Mouse (Mus musculus) spleen, embryonic (tissue): ENCODE data around the gene Gnmt.
"Not testable (repeated sequence)": the region's sequence is repeated elsewhere in the genome, so short reads cannot be mapped to it uniquely, and the experiment has no call there.

Source experiments
- CTCF ChIA-PET: fragments of 350-600 bp; sonication (Branson Sonifier 250); formaldehyde crosslinking; loops from one replicate; lab custom pipeline; 2022; lab: Charles Lee

Gnmt gene

DNA sequence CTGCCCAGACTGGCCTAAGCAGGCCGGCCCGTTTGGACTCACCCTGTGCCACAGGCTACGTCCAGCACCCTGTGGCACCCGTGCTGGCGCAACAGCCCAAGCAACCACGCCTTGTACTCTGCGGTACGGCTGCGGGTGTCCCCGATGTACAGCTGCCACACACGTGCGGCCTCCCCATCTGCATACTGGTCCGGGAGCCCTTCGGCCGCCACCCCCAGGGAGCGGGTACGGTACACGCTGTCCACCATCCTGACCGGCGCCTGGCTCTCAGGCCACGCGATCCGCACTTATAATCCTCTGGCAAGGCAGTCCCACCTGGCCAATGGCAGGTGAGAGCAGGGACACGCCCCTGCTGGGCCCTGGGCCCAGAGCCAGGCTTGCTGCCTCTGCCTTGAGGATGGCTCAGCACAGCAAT, at the start of gene Gnmt:
Gnmt (minus strand) TSS at position 265 of the 415 bp plus-strand sequence.
- CTCF ChIA-PET: interaction anchor here (0.7 kb wide), 1 partner anchor 80 kb away, joined by 3 read pairs; no protein-coding TSS in a partner anchor

- CTCF ChIA-PET: interaction anchor here (0.5 kb wide), 1 partner anchor 18 kb away, joined by 5 read pairs; no protein-coding TSS in a partner anchor
These were observed 47.1 kb upstream of the Gnmt start for GRCm38 (mm10) chr17:46776087-46776486.

DNA sequence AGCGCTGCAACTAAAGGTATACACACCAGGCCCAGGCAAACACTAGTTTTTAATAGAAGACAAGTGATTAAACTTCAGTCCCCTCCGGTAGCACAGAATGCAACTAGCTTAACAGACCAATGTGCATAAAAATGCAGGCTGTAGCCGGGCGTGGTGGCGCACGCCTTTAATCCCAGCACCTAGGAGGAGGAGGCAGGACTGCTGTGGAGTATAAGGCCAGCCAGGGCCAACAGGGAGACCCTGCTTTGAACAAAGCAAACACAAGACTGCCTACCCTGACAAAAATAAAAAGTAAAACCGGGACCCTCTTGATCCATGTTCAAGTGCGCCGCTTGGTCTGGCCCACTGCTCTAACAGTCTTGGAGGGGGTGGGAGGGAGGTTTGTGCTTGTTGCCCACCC, 46.1 kb upstream of the Gnmt start:
- CTCF ChIA-PET: no interaction called here

GRCm38 (mm10) chr17:46774131-46774472, 45.1 kb upstream of the Gnmt start:
- CTCF ChIA-PET: interaction anchor here (0.5 kb wide), 1 partner anchor 141 kb away, joined by 5 read pairs; no protein-coding TSS in a partner anchor

GRCm38 (mm10) chr17:46773278-46774130, 44.5 kb upstream of the Gnmt start:
- CTCF ChIA-PET: interaction anchor here (0.5 kb wide), 1 partner anchor 140 kb away, joined by 5 read pairs; no protein-coding TSS in a partner anchor

DNA sequence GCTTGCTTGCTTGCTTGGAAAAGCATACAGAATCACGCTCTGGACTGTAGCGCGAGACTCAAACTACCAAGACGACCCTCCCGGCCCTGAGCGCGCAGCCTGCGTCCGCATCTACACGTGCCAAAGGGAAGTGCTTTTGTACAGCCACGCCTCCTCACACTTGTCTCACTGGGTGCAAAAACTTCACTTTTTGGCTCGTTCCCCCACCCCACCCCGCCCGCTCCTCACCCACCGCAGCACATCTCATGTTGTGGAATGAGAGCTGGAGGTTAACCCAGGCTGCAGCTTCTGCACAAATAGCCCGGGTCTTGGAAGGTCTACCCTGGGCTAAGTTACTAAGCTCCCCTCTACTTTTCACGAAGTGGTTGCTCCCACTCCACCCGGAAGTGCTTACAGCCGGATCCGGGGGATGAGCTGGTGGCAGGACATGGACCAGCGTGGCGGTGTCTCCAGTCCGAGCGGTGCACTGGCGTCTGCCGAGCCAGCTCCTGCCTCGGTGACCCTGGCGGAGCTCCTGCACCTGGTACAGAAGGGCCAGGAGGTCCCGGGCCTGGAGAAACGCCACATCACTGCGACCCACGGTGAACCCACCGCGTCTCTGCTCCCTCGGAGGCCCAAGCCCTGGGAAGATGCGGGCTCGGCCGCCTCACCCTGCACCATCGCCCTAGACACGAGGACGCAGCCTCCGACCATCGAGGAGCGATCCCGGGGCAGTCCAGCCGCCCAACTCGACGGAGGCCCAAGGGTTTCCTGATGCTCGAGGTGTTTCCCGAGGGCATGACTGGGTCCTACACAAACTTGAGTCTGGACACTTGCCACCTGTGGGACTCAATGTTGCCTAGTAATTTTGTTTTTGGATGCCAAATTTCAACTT, 43.7 kb upstream of the Gnmt start, which contains the start of gene 2310039H08Rik:
2310039H08Rik (plus strand) TSS at position 232 of the 874 bp plus-strand sequence.
- CTCF ChIA-PET: interaction anchor here (0.6 kb wide), 2 partner anchors 10 to 118 kb away, joined by 3 to 4 read pairs; partner anchors contain the start of genes Rpl7l1 and Tbcc

- CTCF ChIA-PET: interaction anchor here (0.7 kb wide), 1 partner anchor 190 kb away, joined by 3 read pairs; no protein-coding TSS in a partner anchor
These were observed 43.1 kb upstream of the Gnmt start for GRCm38 (mm10) chr17:46772038-46772403.

DNA sequence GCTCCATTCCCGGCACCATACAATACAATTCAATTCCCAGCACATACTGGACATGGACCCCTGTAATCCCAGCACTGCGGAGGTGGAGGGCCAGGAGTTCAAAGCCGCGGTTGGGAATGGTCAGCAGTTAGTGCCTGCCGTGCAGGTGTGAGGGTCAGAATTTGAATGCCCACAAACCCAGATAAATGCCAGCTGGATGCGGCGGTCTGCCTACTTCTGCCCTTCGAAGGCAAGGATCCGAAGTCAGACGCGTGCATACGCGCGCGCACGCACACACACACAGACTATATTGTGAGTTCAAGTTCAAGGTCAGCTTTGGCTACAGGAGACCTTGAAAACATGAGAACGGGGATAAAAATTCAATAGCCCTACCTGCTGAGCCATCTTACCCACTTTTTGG, 42.6 kb upstream of the Gnmt start:
- CTCF ChIA-PET: interaction anchor here (0.6 to 0.7 kb wide), 2 partner anchors 96 to 190 kb away, joined by 3 read pairs; no protein-coding TSS in a partner anchor

GRCm38 (mm10) chr17:46771025-46771424, 42.1 kb upstream of the Gnmt start:
- CTCF ChIA-PET: interaction anchor here (0.6 to 0.7 kb wide), 2 partner anchors 96 to 189 kb away, joined by 3 read pairs; no protein-coding TSS in a partner anchor

DNA sequence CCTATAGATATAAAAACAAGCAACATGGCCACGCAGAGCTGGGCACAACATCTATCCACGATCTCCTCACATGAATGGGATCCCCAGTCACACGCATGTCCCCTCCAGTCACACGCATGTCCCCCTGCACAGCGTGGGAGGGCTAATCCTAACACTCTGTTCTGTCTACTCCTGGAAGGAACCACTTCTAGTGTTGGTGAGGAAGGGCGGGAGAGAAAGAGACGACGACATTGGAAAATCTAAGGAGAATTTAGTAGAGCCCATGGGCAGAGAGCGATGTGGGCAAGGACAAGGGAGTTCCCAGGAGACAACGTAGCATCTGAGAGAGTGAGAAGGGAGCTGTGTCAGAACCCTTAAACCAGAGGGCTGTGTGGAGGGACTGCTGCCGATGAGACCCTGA, 41.6 kb upstream of the Gnmt start:
- CTCF ChIA-PET: no interaction called here

GRCm38 (mm10) chr17:46767868-46768267, 38.9 kb upstream of the Gnmt start:
- CTCF ChIA-PET: no interaction called here

GRCm38 (mm10) chr17:46764916-46765315, 35.9 kb upstream of the Gnmt start:
- CTCF ChIA-PET: not testable (repeated sequence)

- CTCF ChIA-PET: no interaction called here
These were observed 34.6 kb upstream of the Gnmt start, which contains the start of gene Ptcra for GRCm38 (mm10) chr17:46763544-46763943. TSS of gene Ptcra (minus strand) at chr17:46763712.

GRCm38 (mm10) chr17:46758753-46759152, 29.8 kb upstream of the Gnmt start:
- CTCF ChIA-PET: no interaction called here

GRCm38 (mm10) chr17:46751794-46752556, 23.0 kb upstream of the Gnmt start, which contains the start of gene Cnpy3:
TSS of gene Cnpy3 (minus strand) at chr17:46752214.
- CTCF ChIA-PET: interaction anchor here (0.6 to 0.9 kb wide), 3 partner anchors 30 to 118 kb away, joined by 3 to 14 read pairs (median 4); partner anchors contain the start of gene Rpl7l1

- CTCF ChIA-PET: interaction anchor here (0.6 to 0.9 kb wide), 2 partner anchors 31 to 114 kb away, joined by 3 to 6 read pairs; partner anchors contain the start of gene Rpl7l1
These were observed 22.3 kb upstream of the Gnmt start for GRCm38 (mm10) chr17:46751056-46751793.

DNA sequence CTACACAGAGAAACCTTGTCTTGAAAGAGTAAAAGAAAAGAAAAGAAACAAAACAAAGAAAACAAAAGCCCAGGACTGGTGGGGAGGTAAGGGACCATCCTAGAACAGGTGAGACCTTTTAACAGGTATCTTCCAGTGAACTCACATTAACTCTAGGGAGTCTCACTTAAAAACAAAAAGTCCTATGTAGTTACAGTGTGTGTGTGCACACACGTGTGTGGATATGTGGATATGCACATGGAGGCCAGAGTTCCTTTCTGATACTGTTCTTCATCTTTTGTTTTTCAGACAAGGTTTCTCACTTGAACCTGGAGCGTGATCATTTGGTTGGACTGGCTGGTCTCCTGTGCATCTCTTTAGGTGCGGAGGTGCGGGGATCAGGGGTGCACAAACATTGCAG, 21.6 kb upstream of the Gnmt start:
- CTCF ChIA-PET: interaction anchor here (0.6 kb wide), 1 partner anchor 113 kb away, joined by 6 read pairs; no protein-coding TSS in a partner anchor

DNA sequence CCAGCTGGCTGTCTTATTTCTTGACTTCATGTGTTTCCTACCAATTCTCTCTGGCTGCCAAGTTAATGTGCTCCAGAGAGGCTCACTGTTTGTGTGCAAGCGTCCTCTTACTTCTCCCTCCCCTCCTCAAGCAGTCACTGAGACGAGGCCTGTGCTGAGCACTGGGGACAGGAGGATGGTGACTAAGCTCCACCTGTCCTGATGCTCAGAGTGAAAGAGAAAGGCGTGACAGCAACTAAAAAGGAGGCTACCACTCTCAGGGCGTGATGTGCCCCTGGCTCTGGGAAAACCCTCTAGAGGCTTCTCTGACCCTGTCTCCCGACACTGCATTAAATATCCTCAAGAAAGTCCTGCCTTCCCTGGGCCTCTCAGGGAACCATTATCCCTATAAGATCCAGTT, 20.3 kb upstream of the Gnmt start:
- CTCF ChIA-PET: no interaction called here

DNA sequence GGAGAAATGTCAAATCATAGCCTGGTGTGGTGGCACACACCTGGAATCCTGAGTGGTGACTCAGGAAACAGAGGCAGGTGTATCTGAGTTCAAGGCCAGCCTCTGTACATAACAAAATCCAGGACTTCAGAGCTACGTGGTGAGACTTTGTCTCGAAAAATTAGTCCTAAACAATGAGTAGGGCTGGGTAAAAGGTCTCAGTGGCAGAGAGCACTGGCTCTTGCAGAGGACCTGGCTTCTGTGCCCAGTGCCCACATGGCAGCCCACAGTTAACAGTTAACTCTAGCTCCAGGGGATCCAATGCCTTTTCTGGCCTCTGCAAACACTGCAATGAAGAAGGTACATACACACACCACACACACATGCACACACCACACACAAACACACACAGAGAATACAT, 18.8 kb upstream of the Gnmt start:
- CTCF ChIA-PET: interaction anchor here (0.5 kb wide), 1 partner anchor 143 kb away, joined by 5 read pairs; the partner anchor contains the start of gene Tbcc
